Mouse (Mus musculus) neutrophil, adult 59 days (primary cell): ENCODE data around the gene Adamts16. TPM values are rescaled to one million over a fixed set of nuclear protein-coding genes. Genes with fewer than 3 reads are reported as not detected.

Experiments
- total RNA-seq, 2 experiments: library from RNA; stranded (reverse); gene quantifications; 1 replicate in 1 of 2; 2 replicates in 1 of 2; pipeline ENCODE4 v1.2.4; 2023

Adamts16 gene
- not detected for total RNA-seq

DNA sequence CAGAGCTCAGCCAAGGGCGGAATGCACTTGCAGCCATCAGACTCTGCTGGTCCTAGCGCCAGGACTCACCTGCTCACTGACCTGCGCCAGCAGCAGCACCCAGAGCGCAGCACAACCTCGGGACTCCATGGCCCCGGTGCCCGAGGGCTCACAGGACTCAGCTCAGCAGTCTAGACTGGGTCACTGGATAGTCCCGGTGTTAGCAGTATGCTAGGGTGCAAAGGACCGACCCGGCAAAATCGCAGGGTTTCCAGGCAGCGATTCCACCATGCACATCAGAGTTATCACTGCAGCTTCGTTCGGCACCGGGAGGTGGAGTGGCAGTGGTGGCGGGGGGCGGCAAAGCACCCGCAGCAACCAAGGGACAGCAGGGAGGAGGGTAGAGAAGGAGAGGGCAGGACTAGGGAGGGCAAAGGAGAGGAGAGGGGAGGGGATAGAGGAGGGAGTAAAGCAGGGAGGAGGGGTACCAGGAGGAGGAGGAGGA, at the start of gene Adamts16:
TSS of gene Adamts16 (minus strand) at position 391 of the 484 bp plus-strand sequence.

Other genes with a start within 250 kb of the Adamts16 start
- 10 to 100 TPM; 24.3 to 30.4 TPM for gene Ice1, start 204.2 kb downstream of the Adamts16 start, total RNA-seq